Mouse (Mus musculus): ENCODE data around the gene Cd24a. TPM values are rescaled to one million over a fixed set of nuclear protein-coding genes. Genes with fewer than 3 reads are reported as not detected.

The Cd24a gene
- 260 and 274 TPM in 2 replicates for polyA plus RNA-seq (2015; fragmentation: Nextera tagmentation; extraction: Ambion mirVana)

- peaks cover 8% of the 10 kb centered on the region for H3K36me3 ChIP-seq
- peak within 1 kb of the TSS; percentile 70 for H3K4me3 ChIP-seq
- H3K4me2 ChIP-seq = peak within 1 kb of the TSS; percentile 85
- WGBS = under 1% methylated on average over 6 of the region's 6 CpGs
- H3K27me3 ChIP-seq = peaks cover 8% of the 10 kb centered on the region; the same call in 1 of the 2 replicates
- H3K9me3 ChIP-seq = no peaks in the 10 kb centered on the region
- peaks cover 10% of the 10 kb centered on the region; the same call in 1 of the 2 replicates for H3K4me1 ChIP-seq
- peak within 1 kb of the TSS; percentile 98 for H3K27ac ChIP-seq
- no peak for ATAC-seq (ENCODE audit: insufficient number of reproducible peaks, insufficient read depth, low FRiP score, low TSS enrichment, low read depth)
- peak within 1 kb of the TSS; percentile 88 for H3K9ac ChIP-seq
Observed at GRCm38 (mm10) chr10:43577997-43578331, at the start of gene Cd24a. Gene Cd24a, plus strand, starts transcription at chr10:43578284.

GRCm38 (mm10) chr10:43534382-43534781 lies 43.7 kb upstream of the Cd24a start:
- H3K36me3 ChIP-seq = peaks cover 48% of the 10 kb centered on the region
- H3K4me3 ChIP-seq = no peak overlapping the region
- no peaks in the 10 kb centered on the region for H3K9me3 ChIP-seq
- peaks cover 7% of the 10 kb centered on the region for H3K4me1 ChIP-seq
- no peak for ATAC-seq (ENCODE audit: insufficient number of reproducible peaks, insufficient read depth, low FRiP score, low TSS enrichment, low read depth)
- H3K9ac ChIP-seq = no peak overlapping the region
- H3K27ac ChIP-seq = no peak overlapping the region
- H3K27me3 ChIP-seq = no peaks in the 10 kb centered on the region
- H3K4me2 ChIP-seq = no peak overlapping the region
- 83% methylated on average over 1 of the region's 1 CpGs for WGBS

DNA sequence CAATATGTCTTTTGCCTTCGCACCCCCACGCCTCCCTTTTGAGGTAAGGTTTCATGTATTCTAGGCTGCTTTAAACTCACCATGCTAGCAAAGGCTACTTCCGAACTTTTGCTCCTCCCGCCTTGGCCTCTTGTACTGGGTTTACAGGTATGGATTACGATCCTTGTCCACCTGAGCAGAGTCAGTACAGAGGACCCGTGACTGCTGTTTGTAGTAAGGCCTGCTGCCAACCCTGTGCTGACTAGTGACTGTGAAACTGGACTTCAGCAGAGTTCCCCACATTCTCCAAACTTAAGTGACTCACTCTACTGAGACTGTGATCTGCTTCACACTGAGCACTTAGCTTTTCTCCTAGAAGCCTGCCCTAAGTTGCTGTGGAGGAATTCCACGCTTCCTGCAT lies 40.4 kb upstream of the Cd24a start:
- Histone ChIP-seq H3K9ac (no peak overlapping the region), H3K36me3 (peaks cover 18% of the 10 kb centered on the region), H3K9me3 (no peaks in the 10 kb centered on the region), H3K4me3 (no peak overlapping the region), H3K27ac (no peak overlapping the region), H3K27me3 (no peaks in the 10 kb centered on the region), H3K4me1 (peaks cover 17% of the 10 kb centered on the region), H3K4me2 (no peak overlapping the region)
- WGBS = 89% methylated on average over 7 of the region's 7 CpGs
- ATAC-seq (ENCODE audit: insufficient number of reproducible peaks, insufficient read depth, low FRiP score, low TSS enrichment, low read depth) = no peak

DNA sequence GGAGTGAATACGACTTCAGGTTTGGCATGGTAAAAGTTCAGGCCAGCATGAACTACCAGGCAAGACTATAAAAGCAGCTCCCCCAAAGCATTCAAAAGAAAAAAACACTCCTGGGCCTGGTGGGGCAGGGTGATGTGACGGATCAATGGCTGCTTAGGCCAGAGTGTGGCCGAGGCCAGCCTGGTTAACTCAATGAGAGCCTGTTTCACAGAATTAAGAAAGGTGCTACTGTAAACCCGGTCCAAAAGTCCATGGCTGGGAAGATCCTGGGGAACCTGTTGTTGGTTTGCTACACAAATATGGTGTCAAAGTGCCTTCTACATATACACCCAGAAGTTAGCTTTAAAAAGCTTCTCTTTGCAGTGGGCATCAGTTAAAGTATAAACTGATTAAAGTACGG lies 39.3 kb upstream of the Cd24a start:
- Histone ChIP-seq H3K27me3 (no peaks in the 10 kb centered on the region), H3K4me3 (no peak overlapping the region), H3K9me3 (no peaks in the 10 kb centered on the region), H3K9ac (0 out of 2 replicates have a peak overlapping the region, but pooled peaks have one; percentile 11), H3K36me3 (peaks cover 12% of the 10 kb centered on the region), H3K4me1 (peaks cover 17% of the 10 kb centered on the region), H3K27ac (no peak overlapping the region), H3K4me2 (no peak overlapping the region)
- no peak for ATAC-seq (ENCODE audit: insufficient number of reproducible peaks, insufficient read depth, low FRiP score, low TSS enrichment, low read depth)
- 89% methylated on average over 5 of the region's 5 CpGs for WGBS

- no peak for ATAC-seq (ENCODE audit: insufficient number of reproducible peaks, insufficient read depth, low FRiP score, low TSS enrichment, low read depth)
- Histone ChIP-seq H3K9me3 (no peaks in the 10 kb centered on the region), H3K4me1 (peaks cover 17% of the 10 kb centered on the region), H3K27ac (peak overlapping the region; percentile 51; the same call in 1 of the 2 replicates), H3K4me3 (peak overlapping the region; percentile 85), H3K27me3 (no peaks in the 10 kb centered on the region), H3K36me3 (peaks cover 12% of the 10 kb centered on the region), H3K9ac (peak overlapping the region; percentile 94), H3K4me2 (peak overlapping the region; percentile 70)
- WGBS = 14% methylated on average over 12 of the region's 12 CpGs
Observed at GRCm38 (mm10) chr10:43539746-43540310, 38.3 kb upstream of the Cd24a start.

- peak within 1 kb of the TSS; percentile 94 for H3K9ac ChIP-seq
- H3K4me1 ChIP-seq = peaks cover 17% of the 10 kb centered on the region
- WGBS = 0% methylated on average over 50 of the region's 56 CpGs
- H3K27ac ChIP-seq = peak within 1 kb of the TSS; percentile 51
- peak; percentile 96 for ATAC-seq (ENCODE audit: insufficient number of reproducible peaks, insufficient read depth, low FRiP score, low TSS enrichment, low read depth)
- H3K4me3 ChIP-seq = peak within 1 kb of the TSS; percentile 85
- peak within 1 kb of the TSS; percentile 70 for H3K4me2 ChIP-seq
- H3K27me3 ChIP-seq = no peaks in the 10 kb centered on the region
- H3K9me3 ChIP-seq = no peaks in the 10 kb centered on the region
- peaks cover 10% of the 10 kb centered on the region for H3K36me3 ChIP-seq
Observed at GRCm38 (mm10) chr10:43540442-43541152, 37.5 kb upstream of the Cd24a start, which contains the start of gene 1700021F05Rik. Gene 1700021F05Rik, minus strand, starts transcription at chr10:43540994.

DNA sequence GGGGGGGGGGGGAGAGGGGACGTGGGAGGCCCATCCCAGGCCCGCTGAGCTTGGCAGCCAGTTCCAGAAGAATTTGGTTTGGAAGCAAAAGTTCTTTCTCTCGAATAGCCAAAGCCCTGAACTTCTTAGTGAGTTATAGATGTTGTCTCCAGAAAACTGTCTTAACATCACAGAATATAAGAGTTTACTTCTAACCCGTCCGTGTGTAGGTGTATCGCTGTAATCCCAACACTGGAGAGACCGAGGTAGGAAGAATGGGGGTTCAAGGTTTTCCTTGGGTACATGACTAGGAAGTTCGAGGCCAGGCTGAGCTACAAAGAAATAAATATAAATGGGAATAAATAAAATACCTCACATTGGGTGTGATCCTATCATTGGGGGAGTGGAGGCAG lies 36.9 kb upstream of the Cd24a start:
- peak overlapping the region; percentile 85 for H3K4me3 ChIP-seq
- H3K9me3 ChIP-seq = no peaks in the 10 kb centered on the region
- H3K27me3 ChIP-seq = no peaks in the 10 kb centered on the region
- no peak overlapping the region for H3K27ac ChIP-seq
- 50% methylated on average over 7 of the region's 8 CpGs for WGBS
- peaks cover 17% of the 10 kb centered on the region for H3K4me1 ChIP-seq
- no peak overlapping the region for H3K9ac ChIP-seq
- peak overlapping the region; percentile 70 for H3K4me2 ChIP-seq
- ATAC-seq (ENCODE audit: insufficient number of reproducible peaks, insufficient read depth, low FRiP score, low TSS enrichment, low read depth) = no peak
- H3K36me3 ChIP-seq = peaks cover 4% of the 10 kb centered on the region

DNA sequence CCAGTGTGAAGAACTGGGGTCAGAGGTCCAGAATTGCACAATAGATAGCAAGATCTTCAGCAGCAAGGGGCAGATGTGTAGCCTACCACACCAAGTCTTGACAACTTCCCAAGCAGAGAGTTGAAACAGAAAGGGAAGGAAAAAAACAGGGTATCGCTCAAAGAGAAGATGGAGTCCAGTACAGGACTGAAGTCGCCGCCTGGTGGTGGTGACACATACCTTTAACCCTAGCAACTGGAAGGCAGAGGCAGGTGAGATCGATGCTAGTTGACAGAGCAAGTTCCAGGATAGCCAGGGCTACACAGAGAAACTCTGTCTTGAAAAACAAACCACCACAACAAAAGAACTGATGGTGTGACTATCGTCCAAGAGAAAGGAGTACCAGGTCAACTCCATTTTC lies 28.7 kb upstream of the Cd24a start:
- Histone ChIP-seq H3K36me3 (no peaks in the 10 kb centered on the region), H3K4me1 (no peaks in the 10 kb centered on the region), H3K9ac (no peak overlapping the region), H3K9me3 (0 out of 2 replicates have a peak, but pooled peaks cover 5% of the 10 kb centered on the region), H3K4me3 (no peak overlapping the region), H3K27me3 (no peaks in the 10 kb centered on the region), H3K4me2 (no peak overlapping the region), H3K27ac (no peak overlapping the region)
- ATAC-seq (ENCODE audit: insufficient number of reproducible peaks, insufficient read depth, low FRiP score, low TSS enrichment, low read depth) = no peak
- WGBS = 55% methylated on average over 5 of the region's 5 CpGs

DNA sequence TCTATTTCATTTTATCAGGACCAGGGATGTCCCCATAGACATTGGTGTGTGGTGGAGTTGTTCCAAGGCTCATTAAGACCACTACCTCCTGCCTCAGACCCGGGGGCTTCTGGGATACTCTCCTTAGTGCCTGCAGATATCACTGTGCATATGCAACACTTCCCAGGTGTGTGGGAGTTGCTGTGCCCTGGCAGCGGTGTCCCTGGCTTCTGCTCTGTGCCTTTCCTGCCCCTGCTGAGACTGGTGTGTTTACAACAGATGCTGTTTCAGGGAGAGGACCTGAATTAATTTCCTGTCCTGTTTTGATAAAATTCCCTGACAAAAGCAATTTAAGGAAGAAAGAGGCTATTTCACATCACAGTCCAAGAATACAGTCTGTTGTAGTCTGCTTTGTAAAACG lies 27.2 kb upstream of the Cd24a start:
- 0 out of 2 replicates have a peak overlapping the region, but pooled peaks have one; percentile 4 for H3K9ac ChIP-seq
- H3K4me2 ChIP-seq = no peak overlapping the region
- H3K36me3 ChIP-seq = no peaks in the 10 kb centered on the region
- no peaks in the 10 kb centered on the region for H3K27me3 ChIP-seq
- no peak for ATAC-seq (ENCODE audit: insufficient number of reproducible peaks, insufficient read depth, low FRiP score, low TSS enrichment, low read depth)
- WGBS = 28% methylated on average over 3 of the region's 3 CpGs
- H3K27ac ChIP-seq = no peak overlapping the region
- no peak overlapping the region for H3K4me3 ChIP-seq
- H3K4me1 ChIP-seq = no peaks in the 10 kb centered on the region
- H3K9me3 ChIP-seq = 0 out of 2 replicates have a peak, but pooled peaks cover 5% of the 10 kb centered on the region

- 19% methylated on average over 3 of the region's 3 CpGs for WGBS
- H3K9ac ChIP-seq = no peak overlapping the region
Observed at GRCm38 (mm10) chr10:43551388-43551787, 26.7 kb upstream of the Cd24a start.

GRCm38 (mm10) chr10:43557630-43558165 lies 20.4 kb upstream of the Cd24a start:
- no peaks in the 10 kb centered on the region for H3K4me1 ChIP-seq
- H3K4me2 ChIP-seq = no peak overlapping the region
- no peaks in the 10 kb centered on the region for H3K36me3 ChIP-seq
- H3K4me3 ChIP-seq = no peak overlapping the region
- H3K27me3 ChIP-seq = no peaks in the 10 kb centered on the region
- H3K9ac ChIP-seq = no peak overlapping the region
- 0 out of 2 replicates have a peak, but pooled peaks cover 5% of the 10 kb centered on the region for H3K9me3 ChIP-seq
- H3K27ac ChIP-seq = no peak overlapping the region
- WGBS = 88% methylated on average over 5 of the region's 5 CpGs
- no peak for ATAC-seq (ENCODE audit: insufficient number of reproducible peaks, insufficient read depth, low FRiP score, low TSS enrichment, low read depth)

More at GRCm38 (mm10) chr10:43551388-43551787, 26.7 kb upstream of the Cd24a start:
- H3K4me1 ChIP-seq = no peaks in the 10 kb centered on the region
- no peak overlapping the region for H3K27ac ChIP-seq
- no peak overlapping the region for H3K4me2 ChIP-seq
- ATAC-seq (ENCODE audit: insufficient number of reproducible peaks, insufficient read depth, low FRiP score, low TSS enrichment, low read depth) = no peak
- H3K36me3 ChIP-seq = no peaks in the 10 kb centered on the region
- H3K27me3 ChIP-seq = no peaks in the 10 kb centered on the region
- H3K4me3 ChIP-seq = no peak overlapping the region
- 0 out of 2 replicates have a peak, but pooled peaks cover 5% of the 10 kb centered on the region for H3K9me3 ChIP-seq
